28 mouse cellular contexts compared by ENCODE assay signal in genomic region chr4:39527492-39527891, GRCm38 (mm10).
"Had no signal": no experiment of that assay in that cellular context is flagged by ENCODE, and none has a peak within 500 bp of the region (broad histone marks: within the 10 kb centered on the region; RNA-seq: fewer than 3 reads in every experiment).

No protein-coding gene starts in this region.

- H3K4me3 ChIP-seq: heart, embryonic 10.5 days; heart, embryonic 12.5 days; hindbrain, embryonic 10.5 days; hindbrain, embryonic 12.5 days; intestine, embryonic 15.5 days; layer of hippocampus, adult 2 months; left cerebral cortex, adult 2 months; limb, embryonic 10.5 days; limb, embryonic 12.5 days; liver, embryonic 13.5 days; liver, embryonic 15.5 days had no signal

- H3K36me3 ChIP-seq: heart, embryonic 10.5 days; heart, embryonic 12.5 days; hindbrain, embryonic 10.5 days; hindbrain, embryonic 12.5 days; intestine, embryonic 15.5 days; limb, embryonic 10.5 days; limb, embryonic 12.5 days; liver, embryonic 13.5 days; liver, embryonic 15.5 days had no signal

- DNase-seq: gastrocnemius, postnatal 10 days; gastrocnemius, postnatal 25 days; heart, adult 18-20 months; heart, postnatal 10 days; heart, postnatal 4 days; kidney, adult 18-20 months; kidney, adult 8-10 months; kidney, postnatal 10 days; kidney, postnatal 25 days; kidney, postnatal 4 days; liver; liver, embryonic 13.5 days; liver, postnatal 0 days had no signal

- ATAC-seq: hindbrain, embryonic 16.5 days; inflammation-experienced regulatory T-cells, adult 6 months; intestine, embryonic 15.5 days; intestine, postnatal 0 days; liver, postnatal 0 days had no signal

- H3K4me2 ChIP-seq: heart, embryonic 12.5 days; hindbrain, embryonic 12.5 days; hindbrain, embryonic 14.5 days; intestine, embryonic 15.5 days; limb, embryonic 12.5 days; liver, embryonic 11.5 days; liver, embryonic 13.5 days; liver, embryonic 15.5 days had no signal

- H3K9ac ChIP-seq: heart, embryonic 12.5 days; hindbrain, embryonic 12.5 days; hindbrain, embryonic 14.5 days; intestine, embryonic 15.5 days; limb, embryonic 12.5 days; liver, embryonic 13.5 days; liver, embryonic 15.5 days; liver, postnatal 0 days had no signal

- H3K9me3 ChIP-seq: heart, embryonic 10.5 days; heart, embryonic 12.5 days; hindbrain, embryonic 10.5 days; hindbrain, embryonic 12.5 days; intestine, embryonic 15.5 days; limb, embryonic 10.5 days; limb, embryonic 12.5 days; liver, embryonic 13.5 days; liver, embryonic 15.5 days had no signal

- H3K27me3 ChIP-seq: heart, embryonic 12.5 days; hindbrain, embryonic 12.5 days; intestine, embryonic 15.5 days; limb, embryonic 12.5 days; liver, embryonic 13.5 days; liver, embryonic 15.5 days had no signal

- H3K4me1 ChIP-seq: heart, embryonic 10.5 days; heart, embryonic 12.5 days; hindbrain, embryonic 10.5 days; hindbrain, embryonic 12.5 days; intestine, embryonic 15.5 days; limb, embryonic 10.5 days; limb, embryonic 12.5 days; liver, embryonic 13.5 days; liver, embryonic 15.5 days had no signal

- H3K27ac ChIP-seq: heart, embryonic 10.5 days; hindbrain, embryonic 10.5 days; hindbrain, embryonic 12.5 days; hindbrain, embryonic 14.5 days; intestine, embryonic 15.5 days; layer of hippocampus, adult 2 months; left cerebral cortex, adult 2 months; limb, embryonic 10.5 days; limb, embryonic 12.5 days; liver, embryonic 13.5 days; liver, embryonic 15.5 days had no signal
